Mouse (Mus musculus): ENCODE data around the gene Wwc2. TPM values are rescaled to one million over a fixed set of nuclear protein-coding genes. Genes with fewer than 3 reads are reported as not detected.

Wwc2 gene
- polyA plus RNA-seq, 1 experiment from 2014 or later, result 12.7 TPM

DNA sequence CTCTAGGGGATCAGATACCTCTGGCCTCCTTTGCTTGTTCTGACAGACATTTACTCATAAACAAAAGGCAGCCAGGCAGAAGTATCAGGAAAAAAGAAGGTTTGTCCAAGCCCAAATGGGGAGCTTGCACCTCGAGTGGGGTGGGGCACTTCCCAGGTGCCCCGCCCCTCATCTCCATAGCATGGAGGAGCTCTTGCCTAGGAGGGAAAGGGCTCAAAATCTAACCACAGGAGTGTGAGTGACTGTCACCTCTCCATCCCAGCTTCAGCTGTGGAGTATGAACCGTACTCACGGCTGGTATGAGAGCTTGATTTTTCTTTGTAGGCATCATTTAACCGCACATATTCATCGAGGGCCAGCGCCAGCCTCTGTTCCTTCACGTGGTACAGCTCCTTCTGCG, 90.4 kb downstream of the Wwc2 start:
- H3K27ac ChIP-seq (replicated peaks; ENCODE audit: low read depth, low read length), result no peak overlapping the region
- ATAC-seq (ENCODE audit: low read depth), result no peak
- H3K9ac ChIP-seq (ENCODE audit: low read depth, low read length), result no peak overlapping the region
- no peaks in the 10 kb centered on the region for H3K9me3 ChIP-seq (ENCODE audit: control insufficient read depth, low read length)
- H3K4me2 ChIP-seq (ENCODE audit: low read depth, low read length), result no peak overlapping the region
- no peak for DNase-seq (ENCODE audit: low spot score)
- 91% methylated on average over 9 of the region's 9 CpGs for WGBS
- peaks cover 29% of the 10 kb centered on the region for H3K36me3 ChIP-seq (ENCODE audit: control insufficient read depth, insufficient read depth, low read length)
- no peaks in the 10 kb centered on the region for H3K27me3 ChIP-seq (replicated peaks; ENCODE audit: control insufficient read depth, insufficient read depth, low read length)
- H3K4me3 ChIP-seq (ENCODE audit: low read depth, low read length), result no peak overlapping the region
- no peaks in the 10 kb centered on the region for H3K4me1 ChIP-seq (ENCODE audit: control insufficient read depth, insufficient read depth, low read length)

DNA sequence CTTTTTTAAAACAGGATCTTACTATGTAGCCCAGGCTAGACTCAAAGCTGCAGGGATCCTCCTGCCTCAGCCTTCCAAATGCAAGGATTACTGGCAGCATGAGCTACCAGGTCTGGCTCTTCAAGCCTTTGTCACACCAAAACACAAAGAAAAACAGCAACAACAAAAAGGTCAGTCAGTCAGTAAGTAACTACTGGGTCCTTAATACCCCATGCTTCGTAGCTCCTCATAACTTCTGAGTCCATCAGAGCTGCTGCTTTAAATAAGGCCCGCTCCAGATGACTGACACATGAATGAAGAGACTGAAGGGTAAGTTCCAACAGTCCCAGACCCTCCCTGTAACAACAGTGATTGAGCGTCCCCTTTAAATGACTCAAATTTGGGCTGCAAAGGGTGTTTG, 90.8 kb downstream of the Wwc2 start:
- H3K4me3 ChIP-seq (ENCODE audit: low read depth, low read length), result no peak overlapping the region
- peaks cover 29% of the 10 kb centered on the region for H3K36me3 ChIP-seq (ENCODE audit: control insufficient read depth, insufficient read depth, low read length)
- H3K4me1 ChIP-seq (ENCODE audit: control insufficient read depth, insufficient read depth, low read length), result no peaks in the 10 kb centered on the region
- no peak overlapping the region for H3K4me2 ChIP-seq (ENCODE audit: low read depth, low read length)
- ATAC-seq (ENCODE audit: low read depth) (no peak), DNase-seq (ENCODE audit: low spot score) (no peak)
- no peaks in the 10 kb centered on the region for H3K27me3 ChIP-seq (replicated peaks; ENCODE audit: control insufficient read depth, insufficient read depth, low read length)
- no peak overlapping the region for H3K27ac ChIP-seq (replicated peaks; ENCODE audit: low read depth, low read length)
- no peak overlapping the region for H3K9ac ChIP-seq (ENCODE audit: low read depth, low read length)
- no peaks in the 10 kb centered on the region for H3K9me3 ChIP-seq (ENCODE audit: control insufficient read depth, low read length)
- WGBS, result 96% methylated on average over 3 of the region's 3 CpGs

GRCm38 (mm10) chr8:47892419-47892818, 98.3 kb downstream of the Wwc2 start:
- no peak for ATAC-seq (ENCODE audit: low read depth)

GRCm38 (mm10) chr8:47891641-47892040, 99.1 kb downstream of the Wwc2 start:
- 70% methylated on average over 13 of the region's 13 CpGs for WGBS
- Histone ChIP-seq H3K9ac (ENCODE audit: low read depth, low read length) (no peak overlapping the region), H3K9me3 (ENCODE audit: control insufficient read depth, low read length) (no peaks in the 10 kb centered on the region), H3K27ac (replicated peaks; ENCODE audit: low read depth, low read length) (no peak overlapping the region), H3K4me1 (ENCODE audit: control insufficient read depth, insufficient read depth, low read length) (peaks cover 23% of the 10 kb centered on the region), H3K4me2 (ENCODE audit: low read depth, low read length) (no peak overlapping the region), H3K4me3 (ENCODE audit: low read depth, low read length) (no peak overlapping the region), H3K36me3 (ENCODE audit: control insufficient read depth, insufficient read depth, low read length) (peaks cover 8% of the 10 kb centered on the region; the same call in 1 of the 2 replicates), H3K27me3 (replicated peaks; ENCODE audit: control insufficient read depth, insufficient read depth, low read length) (no peaks in the 10 kb centered on the region)
- ATAC-seq (ENCODE audit: low read depth) (no peak), DNase-seq (ENCODE audit: low spot score) (no peak)

More at GRCm38 (mm10) chr8:47892419-47892818, 98.3 kb downstream of the Wwc2 start:
- H3K27ac ChIP-seq (replicated peaks; ENCODE audit: low read depth, low read length), result no peak overlapping the region
- H3K36me3 ChIP-seq (ENCODE audit: control insufficient read depth, insufficient read depth, low read length), result peaks cover 8% of the 10 kb centered on the region; the same call in 1 of the 2 replicates
- H3K4me2 ChIP-seq (ENCODE audit: low read depth, low read length), result no peak overlapping the region
- no peaks in the 10 kb centered on the region for H3K27me3 ChIP-seq (replicated peaks; ENCODE audit: control insufficient read depth, insufficient read depth, low read length)
- H3K9ac ChIP-seq (ENCODE audit: low read depth, low read length), result no peak overlapping the region
- H3K4me1 ChIP-seq (ENCODE audit: control insufficient read depth, insufficient read depth, low read length), result peaks cover 23% of the 10 kb centered on the region
- 94% methylated on average over 3 of the region's 3 CpGs for WGBS
- DNase-seq (ENCODE audit: low spot score), result no peak
- no peak overlapping the region for H3K4me3 ChIP-seq (ENCODE audit: low read depth, low read length)
- no peaks in the 10 kb centered on the region for H3K9me3 ChIP-seq (ENCODE audit: control insufficient read depth, low read length)

DNA sequence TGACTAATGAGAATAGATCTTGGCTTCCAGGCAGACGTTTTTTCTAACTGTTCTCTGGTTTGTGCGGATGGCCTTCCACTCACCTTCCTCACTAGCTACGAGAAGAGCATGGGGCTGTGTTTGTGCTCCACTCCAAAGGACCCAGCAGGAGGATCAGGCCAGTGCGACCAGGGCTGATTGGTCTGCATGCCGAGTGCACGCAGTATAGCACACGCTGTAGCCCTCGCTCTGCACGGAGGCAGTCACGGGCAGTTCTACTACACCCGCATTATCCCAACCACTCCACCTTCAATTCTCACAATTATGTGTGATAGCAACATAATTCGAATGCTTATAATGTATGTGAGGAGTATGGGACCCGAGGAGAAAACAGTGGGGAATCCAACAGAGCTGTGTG, 99.9 kb downstream of the Wwc2 start:
- Histone ChIP-seq H3K9me3 (ENCODE audit: control insufficient read depth, low read length) (no peaks in the 10 kb centered on the region), H3K36me3 (ENCODE audit: control insufficient read depth, insufficient read depth, low read length) (0 out of 2 replicates have a peak, but pooled peaks cover 8% of the 10 kb centered on the region), H3K4me2 (ENCODE audit: low read depth, low read length) (no peak overlapping the region), H3K27ac (replicated peaks; ENCODE audit: low read depth, low read length) (no peak overlapping the region), H3K4me3 (ENCODE audit: low read depth, low read length) (no peak overlapping the region), H3K4me1 (ENCODE audit: control insufficient read depth, insufficient read depth, low read length) (peaks cover 23% of the 10 kb centered on the region), H3K27me3 (replicated peaks; ENCODE audit: control insufficient read depth, insufficient read depth, low read length) (no peaks in the 10 kb centered on the region), H3K9ac (ENCODE audit: low read depth, low read length) (no peak overlapping the region)
- DNase-seq (ENCODE audit: low spot score) (no peak), ATAC-seq (ENCODE audit: low read depth) (no peak)
- WGBS, result 71% methylated on average over 13 of the region's 13 CpGs

- peak; percentile 60 for ATAC-seq (ENCODE audit: low read depth)
Measured at GRCm38 (mm10) chr8:47889936-47890813, 100.5 kb downstream of the Wwc2 start.

DNA sequence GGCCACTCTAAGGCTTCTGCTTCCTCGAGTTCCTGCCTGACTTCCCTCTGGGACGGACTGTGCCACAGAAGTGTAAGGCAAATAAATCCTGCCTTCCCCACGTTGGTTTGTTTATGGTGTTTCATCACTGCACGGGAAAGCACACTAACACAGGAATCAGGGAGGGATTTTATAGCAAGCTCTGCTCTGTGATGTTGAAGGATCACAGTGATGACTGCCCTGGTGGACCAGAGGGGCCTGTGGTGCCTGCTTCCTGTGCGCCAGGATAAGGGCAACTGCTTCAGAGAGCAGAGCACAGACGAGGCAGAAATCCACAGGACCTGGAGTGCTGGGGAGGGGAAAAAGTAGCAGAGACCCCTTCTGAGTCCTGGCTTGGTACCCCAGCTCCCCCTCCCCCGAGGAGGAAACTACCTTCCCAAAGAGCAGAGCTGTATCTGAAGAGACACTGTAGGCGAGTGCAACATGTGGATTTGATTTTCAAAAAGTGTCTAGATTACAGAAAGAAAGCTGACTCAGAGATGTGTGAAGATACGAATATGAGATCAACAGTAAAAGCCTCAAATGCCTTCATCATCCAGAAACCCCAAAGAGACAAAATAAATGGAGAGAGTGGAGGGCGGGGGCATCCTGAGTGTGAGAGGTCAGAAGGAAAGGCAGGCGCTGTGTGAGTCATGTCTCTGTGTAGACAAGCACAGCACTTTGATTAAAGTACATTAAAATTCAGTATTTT, 101.7 kb downstream of the Wwc2 start:
- H3K27me3 ChIP-seq (replicated peaks; ENCODE audit: control insufficient read depth, insufficient read depth, low read length), result no peaks in the 10 kb centered on the region
- no peak overlapping the region; the same call in 1 of the 2 replicates for H3K27ac ChIP-seq (replicated peaks; ENCODE audit: low read depth, low read length)
- H3K9me3 ChIP-seq (ENCODE audit: control insufficient read depth, low read length), result no peaks in the 10 kb centered on the region
- H3K36me3 ChIP-seq (ENCODE audit: control insufficient read depth, insufficient read depth, low read length), result 0 out of 2 replicates have a peak, but pooled peaks cover 9% of the 10 kb centered on the region
- H3K4me3 ChIP-seq (ENCODE audit: low read depth, low read length), result no peak overlapping the region
- no peak overlapping the region for H3K9ac ChIP-seq (ENCODE audit: low read depth, low read length)
- H3K4me2 ChIP-seq (ENCODE audit: low read depth, low read length), result no peak overlapping the region
- H3K4me1 ChIP-seq (ENCODE audit: control insufficient read depth, insufficient read depth, low read length), result peaks cover 23% of the 10 kb centered on the region
- WGBS, result 48% methylated on average over 11 of the region's 11 CpGs
- DNase-seq (ENCODE audit: low spot score) (peak; percentile 61), ATAC-seq (ENCODE audit: low read depth) (no peak; the same call in 1 of the 2 replicates)

More at GRCm38 (mm10) chr8:47889936-47890813, 100.5 kb downstream of the Wwc2 start:
- H3K4me2 ChIP-seq (ENCODE audit: low read depth, low read length), result no peak overlapping the region; the same call in 1 of the 2 replicates
- no peak overlapping the region for H3K4me3 ChIP-seq (ENCODE audit: low read depth, low read length)
- WGBS, result 44% methylated on average over 23 of the region's 23 CpGs
- H3K9me3 ChIP-seq (ENCODE audit: control insufficient read depth, low read length), result no peaks in the 10 kb centered on the region
- H3K27ac ChIP-seq (replicated peaks; ENCODE audit: low read depth, low read length), result no peak overlapping the region
- no peak overlapping the region for H3K9ac ChIP-seq (ENCODE audit: low read depth, low read length)
- DNase-seq (ENCODE audit: low spot score), result peak; percentile 62
- H3K4me1 ChIP-seq (ENCODE audit: control insufficient read depth, insufficient read depth, low read length), result peaks cover 23% of the 10 kb centered on the region
- no peaks in the 10 kb centered on the region for H3K27me3 ChIP-seq (replicated peaks; ENCODE audit: control insufficient read depth, insufficient read depth, low read length)
- H3K36me3 ChIP-seq (ENCODE audit: control insufficient read depth, insufficient read depth, low read length), result 0 out of 2 replicates have a peak, but pooled peaks cover 6% of the 10 kb centered on the region

- Histone ChIP-seq H3K36me3 (ENCODE audit: control insufficient read depth, insufficient read depth, low read length) (peaks cover 32% of the 10 kb centered on the region; the same call in 1 of the 2 replicates), H3K4me2 (ENCODE audit: low read depth, low read length) (no peak overlapping the region), H3K27ac (replicated peaks; ENCODE audit: low read depth, low read length) (no peak overlapping the region), H3K9me3 (ENCODE audit: control insufficient read depth, low read length) (no peaks in the 10 kb centered on the region), H3K4me3 (ENCODE audit: low read depth, low read length) (no peak overlapping the region), H3K27me3 (replicated peaks; ENCODE audit: control insufficient read depth, insufficient read depth, low read length) (no peaks in the 10 kb centered on the region), H3K9ac (ENCODE audit: low read depth, low read length) (no peak overlapping the region), H3K4me1 (ENCODE audit: control insufficient read depth, insufficient read depth, low read length) (0 out of 2 replicates have a peak, but pooled peaks cover 1% of the 10 kb centered on the region)
- ATAC-seq (ENCODE audit: low read depth) (no peak), DNase-seq (ENCODE audit: low spot score) (no peak)
- 91% methylated on average over 5 of the region's 5 CpGs for WGBS
Measured at GRCm38 (mm10) chr8:47884306-47884705, 106.4 kb downstream of the Wwc2 start.

Measured in embryonic facial prominence, embryonic 14.5 days (tissue).